Mouse (Mus musculus) cerebellum, adult 2 months (tissue): Measurements from ENCODE around the gene Glo1.

Experiments
- CTCF ChIP-seq: fragments of 200-500 bp; IDR thresholded peaks from 2 replicates; pipeline ENCODE4 v1.5.1; 2011; ENCODE audit warnings: low read depth, mild to moderate bottlenecking, control low read depth, low read length, moderate library complexity, borderline replicate concordance; ENCODE audit not compliant: insufficient read depth
- POLR2A ChIP-seq: fragments of 200-500 bp; IDR thresholded peaks from 2 replicates; pipeline ENCODE4 v1.6.1; 2011; ENCODE audit warnings: low read length, control low read depth, borderline replicate concordance; ENCODE audit not compliant: insufficient read depth

- TF ChIP-seq POLR2A (no peak), CTCF (no peak)
Measured at GRCm38 (mm10) chr17:30638996-30639395, 12.3 kb upstream of the Glo1 start.
